Mouse (Mus musculus): ENCODE data around the gene Gstt3. TPM values are rescaled to one million over a fixed set of nuclear protein-coding genes. Genes with fewer than 3 reads are reported as not detected.

Gene Gstt3
- polyA plus RNA-seq (2014; fragmentation: Illumina TruSeq; extraction: RNeasy Lipid Tissue Mini Kit (QIAGEN cat#74804); ENCODE audit: low replicate concordance), result 36.7 TPM

GRCm38 (mm10) chr10:75780769-75781578 is at the start of gene Gstt3, which contains the start of gene Gm20441:
Gstt3 (minus strand) TSS chr10:75781414.
Gm20441 (minus strand) TSS chr10:75780954.

DNA sequence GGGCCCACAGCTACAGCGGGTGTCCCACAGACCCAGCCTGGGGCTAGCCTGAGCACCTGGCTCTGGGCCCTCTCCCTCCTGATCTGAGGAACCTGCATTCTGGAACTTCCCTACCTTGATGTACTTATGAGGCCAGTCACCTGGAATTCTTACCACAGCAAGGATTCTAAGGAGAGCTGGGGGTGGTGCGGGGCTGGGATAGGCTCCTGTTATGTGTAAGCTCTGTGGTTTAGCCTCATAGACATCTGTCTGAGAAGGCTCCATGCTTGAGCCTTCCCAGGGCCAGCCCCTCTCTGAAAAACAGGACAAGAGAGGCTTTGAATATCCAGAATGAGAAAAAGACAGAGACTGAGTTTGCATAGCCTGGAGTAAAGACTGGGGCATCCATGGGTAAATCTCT is 41.2 kb upstream of the Gstt3 start, which contains the start of gene Gstt4:
Gene Gstt4, minus strand, starts transcription at position 101 of the 400 bp plus-strand sequence.

GRCm38 (mm10) chr10:75798176-75798696 is 17.0 kb upstream of the Gstt3 start, which contains the start of gene Gstt1:
Gstt1 (minus strand) TSS chr10:75798584.

DNA sequence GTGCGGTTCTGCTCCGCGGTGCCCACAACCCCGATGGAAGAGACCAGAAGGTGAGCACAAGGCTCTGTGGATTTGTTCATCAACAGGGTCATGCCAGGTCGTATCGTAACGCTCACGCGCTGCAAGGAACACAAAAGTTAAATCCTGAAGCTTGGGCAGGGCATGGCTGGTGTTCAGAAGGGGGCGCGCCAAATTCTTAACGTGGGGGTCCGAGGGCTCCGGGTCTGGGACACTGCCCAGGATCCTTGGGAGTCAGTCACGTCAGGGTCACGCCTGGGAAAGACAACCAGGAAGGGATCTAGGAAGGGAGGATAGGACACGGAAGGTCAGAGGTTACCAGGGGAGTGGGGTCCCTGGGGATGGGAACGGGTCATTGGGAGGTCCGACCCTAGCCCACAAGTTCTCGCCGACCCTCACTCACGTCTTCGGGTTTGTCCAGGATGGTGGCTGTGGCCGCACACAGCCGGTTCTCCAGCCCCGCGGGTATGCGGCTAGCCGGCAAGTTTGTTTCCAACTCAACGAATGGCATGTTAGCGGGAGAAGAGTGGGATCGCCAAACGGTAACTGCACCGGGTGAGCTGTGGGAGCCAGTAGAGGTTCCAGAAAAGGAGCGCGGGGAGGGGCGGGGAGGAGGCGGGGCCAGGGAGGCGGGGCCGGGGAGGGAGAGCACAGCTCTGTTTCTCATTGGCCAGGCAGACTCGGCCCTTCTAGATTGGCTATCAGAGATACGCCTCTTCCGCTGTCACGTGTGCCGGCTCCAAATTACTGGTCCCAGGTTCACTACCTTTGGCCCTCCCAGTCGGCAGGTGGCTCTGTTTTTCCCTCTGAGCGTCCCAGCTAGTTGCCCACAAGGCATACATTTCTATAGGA is 8.2 kb downstream of the Gstt3 start, which contains the start of gene Ddt:
Gene Ddt, minus strand, starts transcription at position 620 of the 870 bp plus-strand sequence.

DNA sequence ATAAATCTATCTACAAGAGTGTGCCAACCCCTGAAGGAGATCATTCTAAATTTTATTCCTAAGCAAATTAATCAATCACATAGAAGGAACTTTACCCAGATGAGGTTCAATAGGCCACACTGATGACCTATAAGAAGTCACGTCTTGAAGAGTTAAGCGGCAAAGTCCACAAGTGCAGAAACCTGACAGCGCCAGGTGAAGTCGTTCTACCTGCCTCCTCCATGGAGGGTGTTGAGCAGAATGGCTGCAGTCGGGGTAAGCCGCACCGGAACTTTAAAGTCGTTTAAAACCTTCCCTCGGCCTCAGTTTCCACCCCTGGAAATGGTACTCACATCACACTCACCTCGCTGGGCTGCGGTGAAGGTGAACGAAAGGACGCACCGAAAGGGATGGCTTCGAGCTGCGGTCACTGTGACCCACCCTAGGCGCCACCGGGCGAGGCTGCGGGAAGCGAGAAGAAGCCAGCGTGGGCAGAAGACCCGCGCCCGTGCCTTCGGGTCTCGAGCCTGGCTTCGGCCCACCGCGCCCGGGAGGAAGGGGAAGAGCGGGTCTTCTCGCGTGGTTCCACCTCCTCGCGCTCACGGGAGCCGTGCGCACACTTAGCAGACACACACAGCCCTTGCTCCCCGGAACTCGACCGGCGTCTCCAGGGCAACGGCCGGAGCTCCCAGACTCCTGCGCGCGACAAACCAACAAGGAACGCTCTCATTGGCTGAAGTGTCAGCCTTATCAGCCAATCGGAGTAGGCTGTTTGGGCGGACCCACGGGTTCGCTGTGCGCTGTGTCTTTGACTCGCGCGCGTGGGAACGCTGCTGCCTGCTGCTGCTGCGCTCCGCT is 17.3 kb downstream of the Gstt3 start, which contains the start of gene Cabin1:
Gene Cabin1, minus strand, starts transcription at position 660 of the 837 bp plus-strand sequence.

Other genes starting within 250 kb of the Gstt3 start
- gene Lrrc75b, start 221.1 kb downstream of the Gstt3 start, polyA plus RNA-seq (2014; fragmentation: Illumina TruSeq; extraction: RNeasy Lipid Tissue Mini Kit (QIAGEN cat#74804); ENCODE audit: low replicate concordance), result 1.9 TPM
- gene Ggt1, start 219.8 kb downstream of the Gstt3 start, polyA plus RNA-seq (2014; fragmentation: Illumina TruSeq; extraction: RNeasy Lipid Tissue Mini Kit (QIAGEN cat#74804); ENCODE audit: low replicate concordance), result 22.9 TPM
- gene Ggt5, start 192.1 kb downstream of the Gstt3 start, polyA plus RNA-seq (2014; fragmentation: Illumina TruSeq; extraction: RNeasy Lipid Tissue Mini Kit (QIAGEN cat#74804); ENCODE audit: low replicate concordance), result 1.2 TPM
- gene Susd2, start 137.4 kb downstream of the Gstt3 start, polyA plus RNA-seq (2014; fragmentation: Illumina TruSeq; extraction: RNeasy Lipid Tissue Mini Kit (QIAGEN cat#74804); ENCODE audit: low replicate concordance), result 3.5 TPM
- gene Cabin1, start 17.1 kb downstream of the Gstt3 start, polyA plus RNA-seq (2014; fragmentation: Illumina TruSeq; extraction: RNeasy Lipid Tissue Mini Kit (QIAGEN cat#74804); ENCODE audit: low replicate concordance), result 2.5 TPM
- 2.4 TPM for gene Ddt, start 8.0 kb downstream of the Gstt3 start, polyA plus RNA-seq (2014; fragmentation: Illumina TruSeq; extraction: RNeasy Lipid Tissue Mini Kit (QIAGEN cat#74804); ENCODE audit: low replicate concordance)
- gene Gm20441, start 460 bp downstream of the Gstt3 start, polyA plus RNA-seq (2014; fragmentation: Illumina TruSeq; extraction: RNeasy Lipid Tissue Mini Kit (QIAGEN cat#74804); ENCODE audit: low replicate concordance), result not detected
- 10.8 TPM for gene Gstt1, start 17.2 kb upstream of the Gstt3 start, polyA plus RNA-seq (2014; fragmentation: Illumina TruSeq; extraction: RNeasy Lipid Tissue Mini Kit (QIAGEN cat#74804); ENCODE audit: low replicate concordance)
- gene Gstt4, start 41.1 kb upstream of the Gstt3 start, polyA plus RNA-seq (2014; fragmentation: Illumina TruSeq; extraction: RNeasy Lipid Tissue Mini Kit (QIAGEN cat#74804); ENCODE audit: low replicate concordance), result not detected
- 5.7 TPM for gene Gstt2, start 56.0 kb upstream of the Gstt3 start, polyA plus RNA-seq (2014; fragmentation: Illumina TruSeq; extraction: RNeasy Lipid Tissue Mini Kit (QIAGEN cat#74804); ENCODE audit: low replicate concordance)
- not detected for gene Mif, start 78.8 kb upstream of the Gstt3 start, polyA plus RNA-seq (2014; fragmentation: Illumina TruSeq; extraction: RNeasy Lipid Tissue Mini Kit (QIAGEN cat#74804); ENCODE audit: low replicate concordance)
- not detected for gene Derl3, start 112.0 kb upstream of the Gstt3 start, polyA plus RNA-seq (2014; fragmentation: Illumina TruSeq; extraction: RNeasy Lipid Tissue Mini Kit (QIAGEN cat#74804); ENCODE audit: low replicate concordance)
- gene Smarcb1, start 140.2 kb upstream of the Gstt3 start, polyA plus RNA-seq (2014; fragmentation: Illumina TruSeq; extraction: RNeasy Lipid Tissue Mini Kit (QIAGEN cat#74804); ENCODE audit: low replicate concordance), result 7.2 TPM
- gene Chchd10, start 151.7 kb upstream of the Gstt3 start, polyA plus RNA-seq (2014; fragmentation: Illumina TruSeq; extraction: RNeasy Lipid Tissue Mini Kit (QIAGEN cat#74804); ENCODE audit: low replicate concordance), result 23.9 TPM
- not detected for gene Mmp11, start 155.1 kb upstream of the Gstt3 start, polyA plus RNA-seq (2014; fragmentation: Illumina TruSeq; extraction: RNeasy Lipid Tissue Mini Kit (QIAGEN cat#74804); ENCODE audit: low replicate concordance)
- not detected for gene Gm867, start 159.3 kb upstream of the Gstt3 start, polyA plus RNA-seq (2014; fragmentation: Illumina TruSeq; extraction: RNeasy Lipid Tissue Mini Kit (QIAGEN cat#74804); ENCODE audit: low replicate concordance)
- gene Vpreb3, start 161.6 kb upstream of the Gstt3 start, polyA plus RNA-seq (2014; fragmentation: Illumina TruSeq; extraction: RNeasy Lipid Tissue Mini Kit (QIAGEN cat#74804); ENCODE audit: low replicate concordance), result not detected
- not detected for gene Gm5134, start 173.1 kb upstream of the Gstt3 start, polyA plus RNA-seq (2014; fragmentation: Illumina TruSeq; extraction: RNeasy Lipid Tissue Mini Kit (QIAGEN cat#74804); ENCODE audit: low replicate concordance)